In genomic region chr2:53975707-53976106, GRCm38 (mm10) we compare ENCODE assay signal across 14 mouse cellular contexts.
"Had no signal": no experiment of that assay in that cellular context is flagged by ENCODE, and none has a peak within 500 bp of the region (broad histone marks: within the 10 kb centered on the region; RNA-seq: fewer than 3 reads in every experiment).

No protein-coding gene starts in this region.

- H3K4me3 ChIP-seq: limb, embryonic 15.5 days; liver, embryonic 12.5 days; midbrain, embryonic 12.5 days had no signal

- H3K4me2 ChIP-seq: limb, embryonic 15.5 days; liver, embryonic 12.5 days; lung, embryonic 14.5 days; midbrain, embryonic 12.5 days had no signal

- DNase-seq: kidney, adult 9 months; kidney, postnatal 36 days; layer of hippocampus, adult 9-11 months; layer of hippocampus, postnatal 36 days; lung, embryonic 14.5 days; lung, postnatal 10 days; lung, postnatal 4 days; right cerebral cortex, postnatal 25 days; thymus, adult 18-20 months; thymus, postnatal 14 days had no signal

- H3K27ac ChIP-seq: kidney, postnatal 0 days; limb, embryonic 15.5 days; liver, embryonic 12.5 days; midbrain, embryonic 12.5 days had no signal

- H3K9ac ChIP-seq: limb, embryonic 15.5 days; liver, embryonic 12.5 days; lung, embryonic 14.5 days; midbrain, embryonic 12.5 days had no signal

- H3K36me3 ChIP-seq: limb, embryonic 15.5 days; liver, embryonic 12.5 days; midbrain, embryonic 12.5 days had no signal

- H3K27me3 ChIP-seq: limb, embryonic 15.5 days; liver, embryonic 12.5 days; midbrain, embryonic 12.5 days had no signal

- H3K9me3 ChIP-seq: limb, embryonic 15.5 days; liver, embryonic 12.5 days; midbrain, embryonic 12.5 days had no signal

- ATAC-seq: liver, embryonic 12.5 days had no signal

- H3K4me1 ChIP-seq: limb, embryonic 15.5 days; liver, embryonic 12.5 days; midbrain, embryonic 12.5 days had no signal
